Mouse (Mus musculus) spleen, adult 2 months (tissue): ENCODE measurements around the gene Sesn2. TPM values are rescaled to one million over a fixed set of nuclear protein-coding genes. Genes with fewer than 3 reads are reported as not detected.

ENCODE experiments used
- DNase-seq, 2 experiments: peaks; one replicate each; pipeline versions ENCODE4 v3.0.0 to v3.0.0-alpha.2; 2012 to 2021; ENCODE audit warnings: low spot score in 2 of 2, low read depth in 1 of 2
- H3K27ac ChIP-seq: fragments of 200-500 bp; 2 replicates; pipeline ENCODE4 v1.5.1; 2012; ENCODE audit warnings: low read length, inconsistent platforms; ENCODE audit not compliant: insufficient read depth
- H3K27me3 ChIP-seq: fragments of 200-500 bp; 2 replicates; pipeline ENCODE4 v1.6.1; 2012; ENCODE audit warnings: mild to moderate bottlenecking, moderate library complexity, low read length, inconsistent platforms; ENCODE audit not compliant: control insufficient read depth, insufficient read depth
- H3K36me3 ChIP-seq: fragments of 200-500 bp; 2 replicates; pipeline ENCODE4 v1.6.1; 2012; ENCODE audit warnings: mild to moderate bottlenecking, low read length, inconsistent platforms; ENCODE audit not compliant: control insufficient read depth, insufficient read depth
- H3K4me1 ChIP-seq: fragments of 200-500 bp; 2 replicates; pipeline ENCODE4 v1.6.1; 2011; ENCODE audit warnings: inconsistent platforms; ENCODE audit not compliant: control insufficient read depth, insufficient read depth, insufficient read length
- H3K4me3 ChIP-seq: fragments of 200-500 bp; 2 replicates; pipeline ENCODE4 v1.5.1; 2011; ENCODE audit warnings: mild to moderate bottlenecking, inconsistent platforms; ENCODE audit not compliant: insufficient read depth, insufficient read length; ENCODE audit errors: extremely low read depth
- CTCF ChIP-seq: fragments of 200-500 bp; IDR thresholded peaks from 2 replicates; pipeline ENCODE4 v1.5.1; 2011; ENCODE audit warnings: mild to moderate bottlenecking, inconsistent platforms; ENCODE audit not compliant: insufficient read depth, insufficient read length, insufficient replicate concordance; ENCODE audit errors: extremely low read depth
- POLR2A ChIP-seq: fragments of 200-500 bp; IDR thresholded peaks from 2 replicates; pipeline ENCODE4 v1.6.1; 2011; ENCODE audit warnings: low read depth, low read length, inconsistent platforms
- WGBS: fragments of 180-500 bp; shearing (Covaris S2); methylation state at CpG from one replicate; pipeline ENCODE4 v1.1.7; 2018; 5-methylcytosine and 5-hydroxymethylcytosine counted together
- polyA plus RNA-seq: library from polyadenylated mRNA; depleted of rRNA; stranded (reverse); fragments of >200 nt; gene quantifications from 2 replicates; pipeline ENCODE4 v1.2.3, GENCODE M21; 2012

The Sesn2 gene
- polyA plus RNA-seq, 1 experiment: 9.3 TPM

DNA sequence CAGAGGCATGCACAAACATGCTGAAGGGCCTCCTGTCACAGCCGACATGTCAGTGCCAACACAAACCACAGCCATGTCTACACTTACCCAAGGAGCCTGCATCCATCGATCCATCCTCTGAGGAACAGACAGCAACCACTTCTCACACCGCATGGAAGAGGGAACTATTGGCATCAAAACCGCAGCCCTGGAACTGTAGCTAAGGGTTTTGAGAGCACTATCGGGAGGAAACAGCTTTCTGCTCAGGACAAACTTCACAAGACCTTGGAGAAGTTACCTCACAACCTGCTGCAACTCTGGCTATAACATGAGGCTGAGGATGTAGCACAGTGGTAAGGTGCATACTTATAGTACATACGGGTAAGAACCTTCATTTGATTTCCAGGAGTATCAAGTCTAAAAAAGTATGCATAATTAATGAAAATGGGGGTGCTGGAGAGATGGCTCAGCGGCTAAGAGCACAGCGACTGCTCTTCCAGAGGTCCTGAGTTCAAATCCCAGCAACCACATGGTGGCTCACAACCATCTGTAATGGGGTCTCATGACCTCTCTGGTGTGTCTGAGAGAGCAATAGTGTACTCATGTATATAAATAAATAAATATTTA is 17.7 kb upstream of the Sesn2 start:
- H3K36me3 ChIP-seq: peaks cover 2% of the 10 kb centered on the region; the same call in 1 of the 2 replicates
- no peaks in the 10 kb centered on the region for H3K4me1 ChIP-seq
- WGBS: 67% methylated on average over 8 of the region's 8 CpGs
- H3K27me3 ChIP-seq: no peaks in the 10 kb centered on the region
- TF ChIP-seq CTCF: no peak
- H3K4me3 ChIP-seq: no peak overlapping the region
- DNase-seq: no peak
- H3K27ac ChIP-seq: no peak overlapping the region

DNA sequence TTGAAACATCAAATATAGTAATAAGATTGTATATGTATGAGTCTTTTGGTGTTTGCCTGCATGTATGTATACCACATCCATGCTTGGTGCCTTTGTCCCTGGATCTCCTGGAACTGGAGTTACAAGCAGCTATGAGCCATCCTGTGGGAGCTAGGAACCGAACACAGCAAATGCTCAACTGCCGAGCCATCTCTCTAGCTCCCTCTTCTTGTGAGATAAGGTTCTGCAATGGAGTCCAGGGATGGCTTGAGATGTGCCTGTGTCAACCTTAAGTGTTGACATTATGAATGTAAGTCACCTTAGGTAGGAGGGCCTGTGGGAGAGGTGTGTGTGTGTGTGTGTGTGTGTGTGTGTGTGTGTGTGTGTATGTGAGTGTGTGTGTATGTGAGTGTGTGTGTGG is 16.4 kb upstream of the Sesn2 start:
- 21% methylated on average over 2 of the region's 2 CpGs for WGBS
- Histone ChIP-seq H3K36me3 (peaks cover 2% of the 10 kb centered on the region; the same call in 1 of the 2 replicates), H3K27ac (no peak overlapping the region), H3K27me3 (no peaks in the 10 kb centered on the region), H3K4me1 (no peaks in the 10 kb centered on the region), H3K4me3 (no peak overlapping the region)
- DNase-seq: peak in 1 of 2 experiments; percentile 11
- TF ChIP-seq CTCF (peak; percentile 35; the same call in 1 of the 2 replicates), POLR2A (no peak)

DNA sequence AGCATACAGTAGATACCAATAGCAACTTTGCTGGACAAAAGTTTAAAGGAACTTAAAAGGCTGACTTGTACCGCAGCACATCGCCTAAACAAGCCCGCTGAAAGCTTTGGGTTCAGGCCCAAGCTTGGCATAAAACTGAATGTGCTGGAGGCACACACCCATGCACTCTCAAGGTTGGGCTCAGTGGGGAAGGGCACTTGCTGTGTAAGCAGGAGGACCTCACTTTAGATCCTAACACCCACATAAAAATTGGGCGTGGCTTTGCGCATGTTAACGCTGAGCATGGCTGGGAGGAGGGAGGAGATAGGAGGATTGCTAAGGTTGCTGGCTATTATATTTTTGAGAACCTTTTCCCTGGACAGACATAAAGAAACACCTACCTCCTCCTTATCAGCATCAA is 14.5 kb upstream of the Sesn2 start:
- TF ChIP-seq CTCF (no peak), POLR2A (no peak)
- DNase-seq: no peak
- Histone ChIP-seq H3K36me3 (no peaks in the 10 kb centered on the region), H3K4me1 (no peaks in the 10 kb centered on the region), H3K27ac (no peak overlapping the region), H3K4me3 (no peak overlapping the region), H3K27me3 (no peaks in the 10 kb centered on the region)
- 76% methylated on average over 6 of the region's 6 CpGs for WGBS

DNA sequence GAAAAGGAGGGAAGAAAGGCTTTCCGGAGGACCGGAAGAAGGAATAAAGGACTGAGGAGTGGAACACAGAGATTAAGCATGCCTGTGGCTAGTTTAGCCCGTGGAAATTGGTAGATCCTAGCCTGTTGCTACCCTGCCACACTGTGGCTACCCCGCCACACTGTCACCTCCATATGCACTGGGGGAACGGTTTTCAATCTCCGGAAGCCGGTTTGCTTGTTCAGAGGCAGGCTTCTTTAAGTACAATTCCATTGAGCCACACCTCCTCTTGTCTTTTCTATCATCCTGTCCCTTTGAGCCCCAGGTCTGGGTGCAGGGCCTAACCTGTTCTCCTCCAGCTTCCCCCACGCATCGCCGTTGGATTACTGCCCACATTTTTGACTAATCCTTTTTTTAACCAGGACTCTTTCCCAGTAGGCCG is 14.0 kb upstream of the Sesn2 start:
- no peaks in the 10 kb centered on the region for H3K36me3 ChIP-seq
- H3K4me1 ChIP-seq: no peaks in the 10 kb centered on the region
- H3K27ac ChIP-seq: no peak overlapping the region
- TF ChIP-seq POLR2A (no peak), CTCF (no peak)
- no peak overlapping the region for H3K4me3 ChIP-seq
- no peaks in the 10 kb centered on the region for H3K27me3 ChIP-seq
- 64% methylated on average over 11 of the region's 11 CpGs for WGBS
- DNase-seq: no peak

DNA sequence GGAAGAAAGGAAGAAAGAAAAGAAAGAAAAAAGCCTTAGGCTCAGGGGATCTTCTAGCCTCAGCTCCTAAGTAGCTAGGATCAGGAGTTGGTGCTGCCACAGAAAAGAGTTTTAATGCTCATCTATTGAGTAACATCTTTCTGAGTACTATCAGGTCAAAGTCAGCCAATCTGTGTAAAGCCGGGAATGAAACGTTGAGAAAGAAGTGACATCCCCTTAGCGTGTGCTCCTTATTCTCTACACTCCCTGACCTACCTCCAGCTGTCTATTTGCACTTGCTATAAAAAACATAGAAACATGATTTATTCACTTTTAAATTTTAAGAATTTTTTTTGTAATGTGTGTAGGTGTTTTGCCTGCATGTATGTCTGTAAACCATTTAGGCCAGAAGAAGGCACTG is 8.9 kb upstream of the Sesn2 start:
- TF ChIP-seq CTCF: no peak
- no peak for TF ChIP-seq POLR2A
- Histone ChIP-seq H3K4me3 (no peak overlapping the region), H3K36me3 (no peaks in the 10 kb centered on the region), H3K27ac (no peak overlapping the region), H3K27me3 (no peaks in the 10 kb centered on the region), H3K4me1 (no peaks in the 10 kb centered on the region; the same call in 1 of the 2 replicates)
- DNase-seq: no peak
- 94% methylated on average over 3 of the region's 3 CpGs for WGBS

DNA sequence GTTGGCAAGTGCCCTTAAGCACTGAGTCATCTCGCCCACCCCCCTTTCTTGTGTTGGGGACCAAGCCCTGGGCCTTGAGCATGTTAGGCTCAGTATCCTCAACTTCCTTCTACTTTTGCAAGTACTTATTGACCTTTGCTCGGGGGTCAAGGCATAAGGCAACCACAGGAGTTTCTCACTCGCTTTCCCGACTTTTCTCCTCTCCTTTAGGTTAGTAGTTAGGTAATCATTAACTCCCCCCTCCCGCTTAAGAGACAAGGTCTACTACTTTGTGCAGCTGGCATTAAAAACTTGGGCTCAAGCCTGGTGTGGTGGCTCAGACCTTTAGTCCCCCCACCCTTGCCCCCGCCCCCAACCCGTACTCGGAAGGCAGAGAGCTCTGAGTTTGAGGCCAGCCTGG is 7.8 kb upstream of the Sesn2 start:
- WGBS: 88% methylated on average over 8 of the region's 8 CpGs
- Histone ChIP-seq H3K36me3 (no peaks in the 10 kb centered on the region), H3K4me3 (no peak overlapping the region), H3K4me1 (no peaks in the 10 kb centered on the region; the same call in 1 of the 2 replicates), H3K27me3 (no peaks in the 10 kb centered on the region), H3K27ac (no peak overlapping the region)
- DNase-seq: no peak
- TF ChIP-seq CTCF (no peak), POLR2A (no peak)

DNA sequence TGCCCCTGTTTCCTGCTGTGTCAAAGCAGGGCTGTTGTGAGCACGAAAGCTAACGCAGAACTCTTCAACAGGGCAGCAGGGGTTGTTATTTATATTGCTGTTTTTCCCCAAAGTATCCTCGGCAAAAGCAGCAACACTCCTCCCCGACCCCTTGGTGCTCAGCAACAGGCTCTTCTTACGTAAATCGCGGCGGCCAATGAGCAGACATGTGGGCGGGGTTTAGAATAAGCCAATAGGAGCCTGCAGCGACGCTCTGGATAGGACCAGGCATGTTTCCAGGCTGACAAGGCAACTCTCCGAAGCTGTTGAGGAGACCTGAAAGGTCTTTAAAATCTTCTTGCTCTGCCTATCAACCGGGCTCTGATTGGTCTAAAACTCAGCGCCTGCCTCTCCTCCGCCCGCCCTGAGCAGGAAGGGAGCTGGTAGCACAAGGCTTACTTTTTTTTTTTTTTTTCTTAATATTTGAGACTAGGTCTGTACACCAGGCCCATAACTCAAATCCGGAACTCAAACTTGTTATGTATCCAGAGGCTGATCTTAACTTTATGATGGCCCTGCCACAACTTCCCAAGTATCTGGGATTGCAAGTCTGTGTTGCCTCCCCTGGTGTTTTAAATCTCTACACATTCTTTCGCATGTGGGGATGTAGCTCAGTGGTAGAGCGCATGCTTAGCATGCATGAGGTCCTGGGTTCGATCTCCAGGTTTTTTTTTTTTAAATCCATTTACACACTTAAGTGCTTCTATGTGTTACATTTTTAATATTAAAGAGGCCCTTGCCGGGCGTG is 5.3 kb upstream of the Sesn2 start:
- Histone ChIP-seq H3K27me3 (no peaks in the 10 kb centered on the region), H3K36me3 (no peaks in the 10 kb centered on the region), H3K4me1 (no peaks in the 10 kb centered on the region; the same call in 1 of the 2 replicates), H3K4me3 (peak overlapping the region; percentile 70), H3K27ac (peak overlapping the region; percentile 95)
- DNase-seq: peak; percentile 90 to 98
- TF ChIP-seq CTCF: no peak
- TF ChIP-seq POLR2A: peak; percentile 58
- WGBS: 19% methylated on average over 22 of the region's 22 CpGs
